Mouse (Mus musculus) liver, embryonic 14 days (tissue): Measurements from ENCODE around the gene Hook2. TPM values are rescaled to one million over a fixed set of nuclear protein-coding genes. Genes with fewer than 3 reads are reported as not detected.

Experiments used
- polyA plus RNA-seq: library from polyadenylated mRNA; depleted of rRNA; stranded (reverse); fragments of >200 nt; gene quantifications from 2 replicates; pipeline ENCODE4 v1.2.3, GENCODE M21; 2012; rRNA removed

Hook2 gene
- polyA plus RNA-seq, result 4.1 and 4.6 TPM in 2 replicates

DNA sequence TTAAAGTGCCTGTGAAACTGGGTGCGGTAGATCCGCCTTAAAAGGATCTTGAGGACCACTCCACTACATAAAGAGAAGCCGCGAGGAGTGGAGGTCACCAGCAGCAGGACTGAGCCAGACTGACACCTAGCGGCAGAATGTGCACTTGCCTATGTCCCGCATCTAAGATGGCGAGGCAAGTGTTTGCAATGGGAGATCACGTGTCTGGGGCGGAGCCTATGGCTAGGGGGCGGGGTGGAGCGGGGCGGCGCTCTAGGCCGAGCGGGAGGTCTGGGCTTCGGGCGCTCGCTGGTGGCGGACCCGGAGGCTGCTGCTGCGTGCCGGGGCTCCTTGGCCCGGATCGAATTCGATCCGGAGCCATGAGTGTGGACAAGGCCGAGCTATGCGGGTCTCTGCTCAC, at the start of gene Hook2:
TSS of gene Hook2 (plus strand) at position 255 of the 400 bp plus-strand sequence.

GRCm38 (mm10) chr8:84946528-84947240, 43.7 kb upstream of the Hook2 start, which contains the start of gene Rtbdn:
Rtbdn (plus strand) TSS chr8:84946991.

GRCm38 (mm10) chr8:84969241-84970134, 20.9 kb upstream of the Hook2 start, which contains the start of the genes Gm49661, Prdx2 and Rnaseh2a:
Gm49661 (minus strand) TSS chr8:84969433.
Prdx2 (plus strand) TSS chr8:84969587.
Rnaseh2a (minus strand) TSS chr8:84969767.

GRCm38 (mm10) chr8:84978248-84978940, 12.0 kb upstream of the Hook2 start, which contains the start of gene Junb:
Junb (minus strand) TSS chr8:84978718.

GRCm38 (mm10) chr8:85014431-85014830, 24.0 kb downstream of the Hook2 start, which contains the start of gene Best2:
Best2 (minus strand) TSS chr8:85014531.

DNA sequence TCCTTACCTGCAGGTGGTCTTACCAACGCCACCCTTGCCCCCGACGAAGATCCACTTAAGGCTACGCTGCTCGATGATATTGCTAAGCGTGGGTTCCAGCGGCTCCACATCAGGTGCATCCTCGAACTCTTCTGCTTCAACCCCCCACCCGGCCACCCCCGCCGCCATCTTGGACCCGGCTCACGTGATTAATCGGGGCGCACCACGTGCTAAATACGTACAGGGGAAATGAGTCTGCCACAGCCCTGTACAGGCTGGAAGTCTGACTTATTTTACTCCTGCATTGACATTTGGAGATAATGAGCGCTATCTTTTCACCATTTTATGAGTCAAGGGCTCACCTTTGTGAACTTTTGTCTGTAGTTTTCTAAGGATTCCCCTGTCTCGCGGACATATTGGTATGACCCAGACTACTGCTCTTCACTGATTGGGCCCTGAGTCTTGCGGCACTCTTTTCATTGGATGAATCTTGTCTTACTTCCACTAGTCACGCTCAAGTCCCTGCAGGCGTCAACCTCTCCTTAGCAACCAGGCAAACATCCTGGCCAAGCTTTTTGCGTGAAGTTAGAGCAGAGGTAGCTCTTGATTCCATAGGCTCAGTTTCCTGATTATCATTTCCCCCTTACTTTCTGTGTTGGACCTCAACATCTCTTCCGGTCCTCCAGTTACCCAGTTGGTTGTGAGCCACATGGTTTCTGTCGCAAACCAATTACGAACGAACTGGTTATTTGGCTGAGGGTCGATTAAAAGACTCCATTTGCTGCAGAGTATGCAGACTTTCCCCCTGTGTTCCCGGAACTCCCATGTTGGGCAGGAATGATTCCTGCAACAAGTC, 34.9 kb downstream of the Hook2 start, which contains the start of gene Asna1:
TSS of gene Asna1 (minus strand) at position 184 of the 835 bp plus-strand sequence.

GRCm38 (mm10) chr8:85026670-85027515, 36.5 kb downstream of the Hook2 start, which contains the start of gene Trir:
Trir (plus strand) TSS chr8:85026823.

GRCm38 (mm10) chr8:85036718-85037365, 46.4 kb downstream of the Hook2 start, which contains the start of gene Tnpo2:
Tnpo2 (plus strand) TSS chr8:85036915.

Other genes starting within 250 kb of the Hook2 start
- gene Nfix, start 190.3 kb upstream of the Hook2 start, polyA plus RNA-seq, result 1.2 and 1.3 TPM in 2 replicates
- 2.0 and 2.1 TPM in 2 replicates for gene Dand5, start 167.8 kb upstream of the Hook2 start, polyA plus RNA-seq
- gene Gadd45gip1, start 159.1 kb upstream of the Hook2 start, polyA plus RNA-seq, result 29.9 and 31.7 TPM in 2 replicates
- 116 and 127 TPM in 2 replicates for gene Rad23a, start 149.9 kb upstream of the Hook2 start, polyA plus RNA-seq
- gene Calr, start 143.7 kb upstream of the Hook2 start, polyA plus RNA-seq, result 310 and 322 TPM in 2 replicates
- 50.9 and 57.3 TPM in 2 replicates for gene Farsa, start 133.6 kb upstream of the Hook2 start, polyA plus RNA-seq
- 30.4 and 31.4 TPM in 2 replicates for gene Syce2, start 118.5 kb upstream of the Hook2 start, polyA plus RNA-seq
- 29.5 and 35.0 TPM in 2 replicates for gene Gcdh, start 96.7 kb upstream of the Hook2 start, polyA plus RNA-seq
- gene Klf1, start 88.7 kb upstream of the Hook2 start, polyA plus RNA-seq, result 177 and 217 TPM in 2 replicates
- gene Dnase2a, start 82.0 kb upstream of the Hook2 start, polyA plus RNA-seq, result 8.3 and 10.6 TPM in 2 replicates
- 0.03 and 0.05 TPM in 2 replicates for gene Mast1, start 53.2 kb upstream of the Hook2 start, polyA plus RNA-seq
- gene Rtbdn, start 43.6 kb upstream of the Hook2 start, polyA plus RNA-seq, result not detected in 2 replicates
- not detected in 2 replicates for gene Gm49661, start 21.2 kb upstream of the Hook2 start, polyA plus RNA-seq
- 1,069 and 1,310 TPM in 2 replicates for gene Prdx2, start 21.0 kb upstream of the Hook2 start, polyA plus RNA-seq
- gene Rnaseh2a, start 20.8 kb upstream of the Hook2 start, polyA plus RNA-seq, result 57.5 and 63.1 TPM in 2 replicates
- gene Junb, start 11.9 kb upstream of the Hook2 start, polyA plus RNA-seq, result 7.7 and 8.0 TPM in 2 replicates
- gene Best2, start 23.9 kb downstream of the Hook2 start, polyA plus RNA-seq, result not detected in 2 replicates
- gene Asna1, start 34.7 kb downstream of the Hook2 start, polyA plus RNA-seq, result 76.1 and 91.5 TPM in 2 replicates
- gene Trir, start 36.2 kb downstream of the Hook2 start, polyA plus RNA-seq, result 99.1 and 106 TPM in 2 replicates
- 23.4 and 27.0 TPM in 2 replicates for gene Tnpo2, start 46.3 kb downstream of the Hook2 start, polyA plus RNA-seq
- 7.6 and 9.4 TPM in 2 replicates for gene Fbxw9, start 69.5 kb downstream of the Hook2 start, polyA plus RNA-seq
- 0.22 and 0.31 TPM in 2 replicates for gene Gm5741, start 77.4 kb downstream of the Hook2 start, polyA plus RNA-seq
- gene Dhps, start 81.2 kb downstream of the Hook2 start, polyA plus RNA-seq, result 20.6 and 21.6 TPM in 2 replicates
- 37.6 and 44.1 TPM in 2 replicates for gene Wdr83os, start 90.1 kb downstream of the Hook2 start, polyA plus RNA-seq
- gene Wdr83, start 90.7 kb downstream of the Hook2 start, polyA plus RNA-seq, result 24.8 and 26.1 TPM in 2 replicates
- gene Man2b1, start 92.7 kb downstream of the Hook2 start, polyA plus RNA-seq, result 15.9 and 21.5 TPM in 2 replicates
- 0.97 and 1.1 TPM in 2 replicates for gene Zfp791, start 132.5 kb downstream of the Hook2 start, polyA plus RNA-seq
- not detected in 2 replicates for gene Cks1brt, start 161.3 kb downstream of the Hook2 start, polyA plus RNA-seq
- not detected in 2 replicates for gene Olfr371, start 235.4 kb downstream of the Hook2 start, polyA plus RNA-seq